Mouse (Mus musculus): ENCODE measurements at regions not wholly inside any gene's neighbourhood (a gene's known extent, or its start where the extent isn't known, plus 50 kb on each side); places are given as distances from the start of the nearest gene placed in this dataset.
"Not testable (repeated sequence)": the region's sequence is repeated elsewhere in the genome, so short reads cannot be mapped to it uniquely, and the experiment has no call there.

- ATAC-seq (ENCODE audit: extremely low read depth, insufficient number of reproducible peaks, low FRiP score, poor library complexity, severe bottlenecking), result no peak
These were observed 175.9 kb upstream of the Kit start for GRCm38 (mm10) chr5:75398820-75399219.

DNA sequence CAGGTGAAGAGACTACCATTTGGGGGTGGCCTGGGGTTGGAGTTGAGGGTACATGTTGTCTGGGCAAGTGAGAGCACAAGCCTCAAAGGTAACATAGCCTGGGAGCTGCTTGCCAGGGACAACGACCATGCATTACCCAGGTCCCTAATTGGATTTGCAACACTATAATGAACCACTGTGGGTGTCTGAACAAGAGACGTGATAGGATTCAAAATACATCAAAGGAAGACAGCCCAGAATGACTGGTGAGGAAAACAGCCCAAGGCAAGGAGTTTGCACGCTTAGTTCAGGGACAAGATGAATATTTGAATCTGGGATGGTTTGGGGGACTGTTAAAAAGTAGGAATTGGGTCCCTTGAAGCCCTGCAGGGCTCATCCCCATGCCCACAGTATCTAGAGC is 173.0 kb upstream of the Kit start:
- no peak for ATAC-seq (ENCODE audit: extremely low read depth, insufficient number of reproducible peaks, low FRiP score, poor library complexity, severe bottlenecking)

GRCm38 (mm10) chr5:75402631-75403030 is 172.1 kb upstream of the Kit start:
- ATAC-seq (ENCODE audit: extremely low read depth, insufficient number of reproducible peaks, low FRiP score, poor library complexity, severe bottlenecking), result no peak

GRCm38 (mm10) chr5:75403531-75403930 is 171.2 kb upstream of the Kit start:
- no peak for ATAC-seq (ENCODE audit: extremely low read depth, insufficient number of reproducible peaks, low FRiP score, poor library complexity, severe bottlenecking)

GRCm38 (mm10) chr5:75404601-75405285 is 170.0 kb upstream of the Kit start:
- no peak for ATAC-seq (ENCODE audit: extremely low read depth, insufficient number of reproducible peaks, low FRiP score, poor library complexity, severe bottlenecking)

DNA sequence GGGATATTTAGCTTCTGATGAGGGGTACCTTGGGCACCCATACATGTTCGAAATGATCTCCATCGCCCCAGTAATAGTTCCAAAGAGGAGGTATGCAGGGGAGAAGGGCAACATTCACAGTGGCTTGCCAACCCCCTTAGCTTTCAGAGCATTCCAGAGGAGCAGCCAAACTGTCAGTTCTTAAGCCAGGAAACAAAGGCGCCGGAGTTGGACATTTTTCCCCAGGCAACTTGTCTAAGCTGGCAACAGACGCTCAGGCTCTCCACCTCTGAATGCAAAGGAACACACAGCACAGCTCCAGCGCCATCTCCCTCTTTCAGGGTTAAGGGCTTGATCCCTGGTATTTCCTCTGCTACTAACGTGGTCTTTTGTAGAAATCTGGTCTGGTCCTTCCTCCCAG is 169.2 kb upstream of the Kit start:
- no peak for ATAC-seq (ENCODE audit: extremely low read depth, insufficient number of reproducible peaks, low FRiP score, poor library complexity, severe bottlenecking)

DNA sequence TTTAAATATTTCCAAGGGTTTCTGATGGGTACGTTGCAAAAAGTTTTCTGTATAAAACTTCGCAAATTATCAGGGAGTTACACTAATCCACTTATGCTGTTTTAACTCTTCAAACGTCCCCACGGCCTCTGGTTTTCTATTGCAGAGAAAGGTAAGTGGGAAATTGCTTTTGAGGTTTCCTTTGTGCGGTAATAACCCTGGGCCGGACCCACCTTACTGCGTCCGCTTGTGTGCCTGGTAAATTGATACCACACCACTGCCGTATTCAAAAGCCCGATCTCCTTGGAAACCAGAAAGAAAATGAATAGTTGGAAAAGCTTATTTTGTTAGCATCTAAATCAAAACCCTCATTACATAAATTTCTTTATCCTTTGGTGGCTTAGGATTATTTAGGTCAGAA is 167.0 kb upstream of the Kit start:
- ATAC-seq (ENCODE audit: extremely low read depth, insufficient number of reproducible peaks, low FRiP score, poor library complexity, severe bottlenecking), result no peak

GRCm38 (mm10) chr5:75410240-75411186 is 164.2 kb upstream of the Kit start:
- ATAC-seq (ENCODE audit: extremely low read depth, insufficient number of reproducible peaks, low FRiP score, poor library complexity, severe bottlenecking), result no peak

DNA sequence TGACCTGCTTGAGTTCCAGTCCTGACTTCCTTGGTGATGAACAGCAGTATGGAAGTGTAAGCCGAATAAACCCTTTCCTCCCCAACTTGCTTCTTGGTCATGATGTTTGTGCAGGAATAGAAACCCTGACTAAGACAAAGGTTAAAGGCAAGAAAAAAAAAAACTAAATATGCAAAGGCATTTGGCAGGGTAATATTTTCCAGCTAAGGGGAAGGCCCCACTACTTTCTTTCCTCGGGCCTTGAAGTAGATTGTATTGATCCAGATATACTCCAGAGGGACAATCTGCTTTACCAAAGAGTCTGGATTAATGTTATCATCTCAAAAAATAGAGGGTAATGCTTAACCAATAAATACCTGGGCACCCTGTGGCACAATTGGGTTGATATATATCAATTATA is 155.4 kb upstream of the Kit start:
- ATAC-seq (ENCODE audit: extremely low read depth, insufficient number of reproducible peaks, low FRiP score, poor library complexity, severe bottlenecking), result not testable (repeated sequence)

DNA sequence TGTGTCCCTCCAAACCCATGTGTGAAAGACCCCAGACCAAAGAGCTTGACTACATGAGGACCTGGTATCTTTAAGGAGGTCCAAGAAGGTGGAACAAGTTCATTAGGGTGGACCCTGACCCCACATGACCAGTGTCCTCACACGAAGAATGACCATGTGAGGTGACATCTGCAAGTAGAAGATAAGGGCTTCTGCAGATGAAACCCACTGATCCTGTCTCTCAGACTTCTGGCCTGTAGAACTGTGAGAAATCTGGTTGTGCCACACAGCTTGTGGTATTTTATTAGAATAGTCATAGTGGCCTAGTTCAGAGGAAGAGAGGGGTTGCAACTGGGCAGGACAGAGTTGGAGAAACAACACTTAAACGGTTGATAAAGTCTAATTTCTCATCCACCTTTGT is 141.8 kb upstream of the Kit start:
- no peak for ATAC-seq (ENCODE audit: extremely low read depth, insufficient number of reproducible peaks, low FRiP score, poor library complexity, severe bottlenecking)

- ATAC-seq (ENCODE audit: extremely low read depth, insufficient number of reproducible peaks, low FRiP score, poor library complexity, severe bottlenecking), result no peak
These were observed 136.8 kb upstream of the Kit start for GRCm38 (mm10) chr5:75437924-75438323.

DNA sequence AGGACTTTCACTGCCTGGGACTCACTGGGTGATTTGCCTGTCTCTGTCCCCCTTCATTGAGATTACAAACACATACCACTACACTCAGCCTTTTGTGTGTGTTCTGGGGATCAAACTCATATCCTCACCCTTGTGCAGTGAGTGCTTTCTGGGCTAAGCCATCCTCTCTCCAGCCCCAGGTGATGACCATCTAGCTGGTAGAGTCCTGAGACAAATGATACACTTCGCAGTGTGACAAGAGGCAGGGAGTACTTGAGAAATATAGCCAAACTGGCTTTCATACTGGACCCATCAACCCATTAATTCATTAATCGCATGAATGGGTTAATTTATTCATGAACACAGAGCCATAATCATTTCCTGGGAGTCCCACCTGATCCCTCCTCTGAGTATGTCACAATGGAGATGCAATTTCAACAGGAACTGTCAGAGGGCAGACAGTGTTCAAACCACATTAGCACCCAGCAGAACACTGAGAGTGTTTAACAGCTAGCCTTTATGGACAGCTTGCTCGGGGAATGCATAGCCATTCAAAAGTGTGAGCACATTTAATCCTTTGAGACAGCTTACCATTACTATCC is 130.6 kb upstream of the Kit start:
- ATAC-seq (ENCODE audit: extremely low read depth, insufficient number of reproducible peaks, low FRiP score, poor library complexity, severe bottlenecking), result no peak

DNA sequence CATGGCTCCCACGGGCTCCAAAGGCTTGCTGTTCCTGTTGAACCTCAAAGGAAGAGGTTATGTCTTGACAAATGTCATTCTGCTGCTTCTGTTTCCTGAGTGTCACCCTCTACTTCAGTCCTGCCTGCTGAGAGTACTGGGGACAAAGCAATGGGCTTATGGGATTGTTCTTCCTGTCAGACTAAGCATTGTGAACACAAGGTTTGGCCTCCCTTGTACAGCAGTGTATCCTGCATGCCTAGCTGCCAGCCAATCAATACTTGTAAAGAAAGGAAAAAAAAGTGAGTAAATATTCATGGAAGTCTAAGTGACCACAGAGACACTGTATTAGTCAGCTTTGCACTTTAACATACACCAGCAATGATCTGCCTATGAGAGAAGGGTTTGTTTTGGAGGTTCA is 128.3 kb upstream of the Kit start:
- no peak for ATAC-seq (ENCODE audit: extremely low read depth, insufficient number of reproducible peaks, low FRiP score, poor library complexity, severe bottlenecking)

DNA sequence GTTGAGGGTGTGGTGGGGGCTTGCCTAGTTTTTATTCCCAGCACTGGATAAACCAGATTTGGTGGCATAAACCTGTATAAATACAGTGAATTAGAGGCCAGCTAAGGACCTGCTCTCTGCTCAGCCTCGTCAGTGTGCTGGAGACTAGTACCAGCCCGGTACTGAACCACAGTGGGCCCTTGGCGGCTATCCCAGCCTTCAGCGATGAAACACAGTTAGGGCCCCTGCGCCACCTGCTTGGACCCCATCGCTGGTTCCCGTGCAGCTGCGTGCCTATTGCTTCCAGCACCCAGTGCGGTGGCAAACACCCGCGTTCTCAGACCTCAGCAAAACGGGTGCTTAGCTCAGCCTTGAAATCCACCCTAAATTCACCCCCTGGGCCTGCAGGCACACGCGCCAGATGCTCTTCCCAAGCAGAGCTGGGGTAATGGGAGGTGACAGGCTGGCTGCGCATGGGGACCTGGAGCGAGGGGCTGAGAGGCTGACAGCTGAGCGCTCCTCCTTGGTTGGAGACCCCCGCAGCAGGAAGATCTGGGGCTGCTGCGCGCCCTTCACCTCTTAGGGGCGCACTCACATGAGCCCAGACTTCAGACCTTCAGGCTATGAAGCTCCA is 124.7 kb upstream of the Kit start:
- no peak for ATAC-seq (ENCODE audit: extremely low read depth, insufficient number of reproducible peaks, low FRiP score, poor library complexity, severe bottlenecking)

GRCm38 (mm10) chr5:75450564-75450963 is 124.2 kb upstream of the Kit start:
- ATAC-seq (ENCODE audit: extremely low read depth, insufficient number of reproducible peaks, low FRiP score, poor library complexity, severe bottlenecking), result no peak

DNA sequence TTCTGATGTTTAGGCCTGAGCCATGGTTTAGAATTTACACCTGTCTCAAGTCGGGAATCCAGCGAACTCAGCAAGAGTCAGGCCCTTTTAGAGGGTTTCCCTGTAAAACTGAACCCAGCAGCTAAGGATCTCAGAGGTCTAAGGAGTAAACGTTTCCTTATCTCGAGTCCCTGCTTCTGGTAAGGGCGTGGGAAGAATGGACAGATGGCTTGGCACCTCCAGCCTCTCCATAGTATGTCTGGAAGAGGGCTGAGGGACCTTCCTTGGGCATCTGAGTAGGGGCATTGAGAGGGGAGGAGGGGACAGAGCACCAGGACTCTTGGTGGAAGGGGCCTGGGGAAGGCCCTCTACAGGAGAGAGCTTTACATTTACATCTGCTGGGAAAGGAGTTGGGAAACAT is 123.6 kb upstream of the Kit start:
- ATAC-seq (ENCODE audit: extremely low read depth, insufficient number of reproducible peaks, low FRiP score, poor library complexity, severe bottlenecking), result no peak

- ATAC-seq (ENCODE audit: extremely low read depth, insufficient number of reproducible peaks, low FRiP score, poor library complexity, severe bottlenecking), result no peak
These were observed 123.0 kb upstream of the Kit start for GRCm38 (mm10) chr5:75451693-75452092.

- no peak for ATAC-seq (ENCODE audit: extremely low read depth, insufficient number of reproducible peaks, low FRiP score, poor library complexity, severe bottlenecking)
These were observed 120.8 kb upstream of the Kit start for GRCm38 (mm10) chr5:75453757-75454390.

DNA sequence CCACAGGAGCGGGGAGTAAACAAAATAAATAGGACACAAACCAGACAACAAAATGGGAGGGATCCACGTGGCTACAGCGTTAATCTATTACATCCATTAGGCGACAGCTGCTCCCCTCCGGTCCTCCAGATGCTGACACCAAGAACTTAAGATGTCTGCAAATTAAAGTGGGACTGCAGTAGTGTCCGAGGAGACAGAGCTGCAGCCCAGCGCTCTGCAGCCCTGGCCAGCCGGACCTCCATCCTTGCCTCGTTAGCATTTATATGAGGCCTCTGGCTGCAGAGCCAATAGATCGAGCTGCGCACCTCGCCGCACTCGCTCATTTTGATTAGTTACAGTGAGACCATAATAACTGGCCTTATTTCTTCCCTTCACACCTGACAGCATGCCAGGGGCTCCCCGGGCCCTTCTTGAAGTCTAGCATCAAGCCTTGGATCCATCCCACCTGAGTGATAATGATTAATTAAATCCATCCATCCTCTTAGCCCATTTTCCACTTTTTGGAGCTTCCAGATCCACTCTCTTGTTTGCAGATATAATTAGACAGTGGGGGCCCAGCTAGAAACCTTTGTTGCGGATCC is 119.7 kb upstream of the Kit start:
- no peak for ATAC-seq (ENCODE audit: extremely low read depth, insufficient number of reproducible peaks, low FRiP score, poor library complexity, severe bottlenecking)

Measured in neutrophil, adult 5-6 weeks (primary cell).